Mouse (Mus musculus) embryonic facial prominence, embryonic 11.5 days (tissue): Measurements from ENCODE around the gene Smad1. TPM values are rescaled to one million over a fixed set of nuclear protein-coding genes. Genes with fewer than 3 reads are reported as not detected.

Experiments used
- ATAC-seq: fragments of 200-750 bp; cut with Nextera tagmentation; replicated peaks from 2 replicates; pipeline ENCODE4 v1.8.0; 2017; ENCODE audit warnings: low read depth; ENCODE audit not compliant: insufficient number of reproducible peaks, low FRiP score, low TSS enrichment
- DNase-seq: peaks from one replicate; pipeline ENCODE4 v3.0.0-alpha.2; 2015; ENCODE audit warnings: low spot score
- H3K27ac ChIP-seq: fragments of 300-500 bp; sonication (generic); replicated peaks from 2 replicates; pipeline ENCODE4 v1.5.1; 2014; ENCODE audit warnings: mild to moderate bottlenecking, low read depth, low read length, control low read depth
- H3K27me3 ChIP-seq: fragments of 300-500 bp; sonication (generic); 2 replicates; pipeline ENCODE4 v1.6.1; 2014; ENCODE audit warnings: mild to moderate bottlenecking, low read length, moderate library complexity, mixed read lengths; ENCODE audit not compliant: control insufficient read depth, insufficient read depth
- H3K36me3 ChIP-seq: fragments of 300-500 bp; sonication (generic); replicated peaks from 2 replicates; pipeline ENCODE4 v1.6.1; 2014; ENCODE audit warnings: low read depth, mild to moderate bottlenecking, low read length, moderate library complexity, mixed read lengths; ENCODE audit not compliant: control insufficient read depth, insufficient read depth
- H3K4me1 ChIP-seq: fragments of 300-500 bp; sonication (generic); 2 replicates; pipeline ENCODE4 v1.6.1; 2014; ENCODE audit warnings: low read length, mixed read lengths; ENCODE audit not compliant: control insufficient read depth, insufficient read depth
- H3K4me2 ChIP-seq: fragments of 300-500 bp; sonication (generic); 2 replicates; pipeline ENCODE4 v1.6.1; 2014; ENCODE audit warnings: low read depth, mild to moderate bottlenecking, control low read depth, low read length, moderate library complexity
- H3K4me3 ChIP-seq: fragments of 300-500 bp; sonication (generic); 2 replicates; pipeline ENCODE4 v1.5.1; 2014; ENCODE audit warnings: low read depth, low read length, control low read depth
- H3K9ac ChIP-seq: fragments of 300-500 bp; sonication (generic); replicated peaks from 2 replicates; pipeline ENCODE4 v1.6.1; 2014; ENCODE audit warnings: mild to moderate bottlenecking, control low read depth, low read length
- H3K9me3 ChIP-seq: fragments of 300-500 bp; sonication (generic); replicated peaks from 2 replicates; pipeline ENCODE4 v1.6.1; 2016; ENCODE audit warnings: mild to moderate bottlenecking, low read length, inconsistent platforms, mixed read lengths; ENCODE audit not compliant: control insufficient read depth
- WGBS: fragments of 180-500 bp; shearing (Covaris S2); extraction: QIAGEN DNeasy Blood & Tissue Kit; methylation state at CpG from one replicate; pipeline ENCODE4 v1.1.7; 2014; 5-methylcytosine and 5-hydroxymethylcytosine counted together
- polyA plus RNA-seq: library from polyadenylated mRNA; unstranded; fragments of >200 nt; fragmentation: Nextera tagmentation; extraction: Ambion mirVana; gene quantifications from 2 replicates; pipeline ENCODE4 v1.2.1, GENCODE M21; 2014

Smad1 gene
- polyA plus RNA-seq, 1 experiment from 2014 or later, result 63.5 TPM

DNA sequence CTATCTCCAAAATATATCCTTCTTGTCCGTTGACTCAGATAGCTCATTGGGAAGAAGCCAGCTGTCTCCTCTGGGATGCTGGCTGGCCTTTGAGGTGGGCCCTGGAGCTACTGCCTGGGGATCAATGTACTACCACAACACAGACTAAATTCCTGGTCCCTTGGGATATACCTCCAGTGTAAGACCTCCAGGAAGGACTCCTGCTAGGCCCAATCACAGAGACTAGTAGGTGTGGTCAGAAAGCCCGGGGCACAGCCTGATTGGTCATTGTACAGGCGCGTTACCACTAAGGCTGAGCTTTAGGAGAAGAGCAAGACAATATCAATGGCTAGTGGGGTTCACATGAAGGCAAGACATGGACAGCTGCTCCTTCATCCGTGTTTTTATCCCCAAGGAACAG lies 93.4 kb downstream of the Smad1 start:
- DNase-seq, result no peak
- Histone ChIP-seq H3K36me3 (no peaks in the 10 kb centered on the region), H3K27me3 (no peaks in the 10 kb centered on the region), H3K4me3 (no peak overlapping the region), H3K9me3 (no peaks in the 10 kb centered on the region), H3K27ac (no peak overlapping the region), H3K9ac (no peak overlapping the region), H3K4me1 (no peaks in the 10 kb centered on the region), H3K4me2 (no peak overlapping the region)
- no peak for ATAC-seq
- 63% methylated on average over 5 of the region's 5 CpGs for WGBS

DNA sequence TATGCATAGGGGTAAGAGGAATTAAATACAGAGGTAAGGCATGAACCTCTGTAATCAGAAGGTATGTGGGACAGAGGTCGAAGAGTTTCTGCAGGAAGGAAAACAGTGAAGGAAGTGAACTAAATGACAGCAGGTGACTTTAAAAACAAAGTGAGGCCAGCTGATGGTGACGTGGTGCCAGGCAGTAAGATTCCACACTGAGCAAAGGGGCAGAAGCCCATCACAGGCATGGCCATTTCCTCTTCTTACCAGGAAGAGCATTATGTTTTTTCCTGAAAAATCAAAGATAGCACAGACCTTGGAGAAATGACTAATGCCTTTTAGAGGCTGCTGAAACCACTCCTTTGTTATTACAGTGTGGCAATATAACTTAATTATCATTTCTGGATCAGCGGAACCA lies 97.8 kb downstream of the Smad1 start:
- no peak overlapping the region for H3K4me3 ChIP-seq
- no peak overlapping the region for H3K9ac ChIP-seq
- WGBS, result 58% methylated on average over 3 of the region's 3 CpGs
- no peaks in the 10 kb centered on the region for H3K9me3 ChIP-seq
- H3K27ac ChIP-seq, result no peak overlapping the region
- DNase-seq (no peak), ATAC-seq (no peak)
- H3K4me2 ChIP-seq, result no peak overlapping the region
- H3K36me3 ChIP-seq, result no peaks in the 10 kb centered on the region
- no peaks in the 10 kb centered on the region for H3K27me3 ChIP-seq
- H3K4me1 ChIP-seq, result no peaks in the 10 kb centered on the region

DNA sequence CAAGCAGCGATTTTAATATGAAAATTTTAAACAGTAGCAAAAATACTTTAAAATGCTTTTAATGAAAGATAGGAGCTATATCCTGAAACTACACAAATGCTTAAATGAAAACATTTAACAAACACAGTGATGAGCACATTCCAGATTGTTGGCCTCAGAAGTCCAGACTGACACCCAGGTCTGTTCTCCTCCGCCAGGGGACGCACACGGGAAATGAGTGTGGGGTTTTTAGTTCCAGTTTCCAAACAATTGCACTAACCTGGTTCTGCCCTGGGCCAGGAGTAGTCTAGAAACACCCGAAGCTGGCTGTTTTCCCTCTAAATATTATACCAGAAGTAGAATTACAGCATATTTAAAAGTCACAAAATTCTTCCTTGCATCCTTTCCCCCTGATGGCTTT lies 99.6 kb downstream of the Smad1 start:
- Histone ChIP-seq H3K9ac (no peak overlapping the region), H3K27me3 (no peaks in the 10 kb centered on the region), H3K4me2 (no peak overlapping the region), H3K36me3 (no peaks in the 10 kb centered on the region), H3K4me1 (no peaks in the 10 kb centered on the region), H3K9me3 (no peaks in the 10 kb centered on the region), H3K4me3 (no peak overlapping the region), H3K27ac (no peak overlapping the region)
- DNase-seq (no peak), ATAC-seq (no peak)
- WGBS, result 75% methylated on average over 5 of the region's 5 CpGs

DNA sequence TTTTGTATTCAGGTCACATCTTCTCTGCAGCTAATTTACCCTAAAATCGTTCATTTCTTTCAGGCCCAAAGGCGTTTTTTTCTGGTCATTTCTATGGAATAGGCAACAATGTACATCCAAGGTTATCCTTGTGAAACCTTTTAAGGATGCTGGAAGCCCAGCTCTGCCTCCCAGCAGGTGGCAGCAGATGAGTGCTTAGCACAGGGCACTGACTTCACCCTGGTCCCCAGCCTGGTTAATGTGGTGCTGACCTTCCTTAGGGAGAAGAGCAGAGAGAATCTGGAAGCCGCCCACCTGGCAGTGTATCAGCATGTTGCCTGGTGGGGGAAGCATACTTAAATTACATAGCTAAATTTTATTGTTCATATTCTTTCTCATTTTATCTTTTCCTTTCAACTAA lies 101.6 kb downstream of the Smad1 start:
- no peak for ATAC-seq
- H3K27ac ChIP-seq, result no peak overlapping the region
- no peak overlapping the region for H3K4me2 ChIP-seq
- WGBS, result 64% methylated on average over 3 of the region's 3 CpGs
- no peak overlapping the region for H3K4me3 ChIP-seq
- H3K36me3 ChIP-seq, result no peaks in the 10 kb centered on the region
- H3K9me3 ChIP-seq, result no peaks in the 10 kb centered on the region
- H3K4me1 ChIP-seq, result no peaks in the 10 kb centered on the region
- peak; percentile 79 for DNase-seq
- no peak overlapping the region for H3K9ac ChIP-seq
- no peaks in the 10 kb centered on the region for H3K27me3 ChIP-seq

DNA sequence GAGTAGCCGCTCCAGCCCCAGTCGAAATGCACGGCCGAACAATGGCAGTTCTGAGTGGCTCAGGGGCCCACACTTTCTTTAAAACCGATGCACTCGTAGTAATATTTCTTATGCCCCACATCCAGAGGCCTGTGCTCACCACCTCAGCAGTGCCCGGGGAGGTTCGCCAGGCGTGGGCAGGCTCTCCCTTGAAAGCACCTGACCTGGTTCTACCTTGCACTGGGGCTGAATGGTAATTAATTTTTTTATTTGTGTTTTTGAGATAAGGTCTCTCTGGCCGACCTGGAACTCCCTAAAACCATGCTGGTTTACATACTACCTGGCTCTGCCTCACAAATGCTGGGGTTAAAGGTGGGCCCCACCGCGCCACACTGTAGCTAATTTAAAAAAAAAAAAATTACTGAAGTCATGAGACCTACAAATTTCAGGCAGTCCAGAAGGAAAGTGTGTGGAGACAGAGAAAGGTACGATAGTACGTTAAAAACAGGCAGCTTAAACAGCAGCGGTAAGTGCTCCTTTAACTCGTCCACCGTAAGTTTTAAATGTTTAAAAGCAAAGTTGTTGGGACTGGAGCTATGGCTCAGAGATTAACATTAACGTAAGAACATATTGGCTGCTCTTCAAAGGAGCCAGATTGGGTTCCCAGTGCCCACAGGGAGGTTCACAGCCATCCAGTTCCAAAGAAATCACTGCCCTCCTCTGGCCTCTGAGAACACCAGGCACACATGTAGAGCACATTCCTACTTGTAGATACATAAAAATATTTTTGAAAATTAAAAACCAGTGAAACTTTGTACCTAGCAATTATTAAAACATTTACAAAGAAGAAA lies 103.8 kb downstream of the Smad1 start:
- no peaks in the 10 kb centered on the region for H3K4me1 ChIP-seq
- peak overlapping the region; percentile 77 for H3K4me2 ChIP-seq
- WGBS, result 16% methylated on average over 18 of the region's 18 CpGs
- H3K36me3 ChIP-seq, result no peaks in the 10 kb centered on the region
- no peaks in the 10 kb centered on the region for H3K9me3 ChIP-seq
- peak overlapping the region; percentile 88 for H3K9ac ChIP-seq
- ATAC-seq, result no peak
- H3K4me3 ChIP-seq, result peak overlapping the region; percentile 61
- peak overlapping the region; percentile 92 for H3K27ac ChIP-seq
- no peaks in the 10 kb centered on the region for H3K27me3 ChIP-seq
- DNase-seq, result peak; percentile 13

DNA sequence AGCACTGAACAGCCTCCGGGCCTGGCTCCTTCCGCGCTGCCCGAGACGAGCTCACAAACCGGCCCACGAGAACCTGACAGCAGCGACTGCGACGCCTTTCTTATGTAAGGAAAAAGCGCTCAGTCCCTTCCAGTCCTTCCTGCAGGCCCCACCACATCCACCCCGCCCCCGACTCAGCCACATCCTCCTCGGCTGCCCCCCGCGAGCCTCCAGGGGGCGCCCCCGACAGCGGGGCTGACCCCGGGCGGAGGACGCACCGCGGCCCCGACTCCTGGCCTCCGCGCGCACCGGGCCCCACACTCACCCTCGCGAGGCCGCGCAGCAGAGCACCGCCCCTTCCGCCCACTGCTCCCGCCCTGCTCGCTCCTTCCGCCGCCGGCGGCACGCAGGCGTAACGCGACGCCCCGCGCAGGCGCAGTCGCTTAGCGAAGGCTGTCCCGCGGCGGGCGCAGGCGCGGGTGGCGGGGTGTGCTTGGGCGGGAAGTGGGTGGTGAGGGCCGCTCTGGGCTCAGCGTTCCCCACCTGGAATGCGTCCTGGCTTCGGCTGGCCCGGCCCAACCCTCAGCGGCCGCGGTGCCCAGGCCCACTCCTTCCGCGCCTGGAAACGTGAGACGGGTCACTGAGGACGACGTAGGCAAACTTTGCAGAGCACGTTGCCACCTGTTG lies 104.6 kb downstream of the Smad1 start, which contains the start of gene Mmaa:
Gene Mmaa, minus strand, starts transcription at position 328 of the 666 bp plus-strand sequence.
- Histone ChIP-seq H3K27me3 (no peaks in the 10 kb centered on the region), H3K9ac (peak within 1 kb of the TSS; percentile 88), H3K36me3 (no peaks in the 10 kb centered on the region), H3K27ac (peak within 1 kb of the TSS; percentile 92), H3K4me1 (no peaks in the 10 kb centered on the region), H3K9me3 (no peaks in the 10 kb centered on the region), H3K4me3 (peak within 1 kb of the TSS; percentile 61), H3K4me2 (peak within 1 kb of the TSS; percentile 77)
- under 1% methylated on average over 67 of the region's 74 CpGs for WGBS
- DNase-seq (peak; percentile 98), ATAC-seq (peak; percentile 95)

DNA sequence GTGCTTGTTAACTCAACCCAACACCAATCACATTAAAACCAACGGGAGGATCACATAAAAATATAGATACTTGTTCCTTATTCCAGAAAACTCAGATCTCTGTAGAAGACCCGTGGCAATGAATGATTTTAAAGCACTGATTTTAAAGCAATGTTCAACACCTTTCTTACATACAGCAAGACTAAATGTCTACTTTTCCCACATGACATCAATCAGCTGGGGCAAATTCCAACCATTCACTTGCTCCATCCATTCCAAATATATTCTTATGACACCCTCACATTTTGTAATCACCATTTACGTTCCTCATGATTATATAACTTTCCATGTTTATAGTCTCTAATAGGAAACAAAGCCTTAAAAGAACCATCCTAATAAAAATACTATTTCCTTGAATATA lies 105.5 kb downstream of the Smad1 start:
- 76% methylated on average over 3 of the region's 3 CpGs for WGBS
- ATAC-seq, result no peak
- Histone ChIP-seq H3K9me3 (no peaks in the 10 kb centered on the region), H3K27me3 (no peaks in the 10 kb centered on the region), H3K4me3 (peak overlapping the region; percentile 61), H3K4me2 (peak overlapping the region; percentile 24), H3K4me1 (no peaks in the 10 kb centered on the region), H3K27ac (no peak overlapping the region), H3K9ac (no peak overlapping the region), H3K36me3 (no peaks in the 10 kb centered on the region)
- DNase-seq, result no peak

DNA sequence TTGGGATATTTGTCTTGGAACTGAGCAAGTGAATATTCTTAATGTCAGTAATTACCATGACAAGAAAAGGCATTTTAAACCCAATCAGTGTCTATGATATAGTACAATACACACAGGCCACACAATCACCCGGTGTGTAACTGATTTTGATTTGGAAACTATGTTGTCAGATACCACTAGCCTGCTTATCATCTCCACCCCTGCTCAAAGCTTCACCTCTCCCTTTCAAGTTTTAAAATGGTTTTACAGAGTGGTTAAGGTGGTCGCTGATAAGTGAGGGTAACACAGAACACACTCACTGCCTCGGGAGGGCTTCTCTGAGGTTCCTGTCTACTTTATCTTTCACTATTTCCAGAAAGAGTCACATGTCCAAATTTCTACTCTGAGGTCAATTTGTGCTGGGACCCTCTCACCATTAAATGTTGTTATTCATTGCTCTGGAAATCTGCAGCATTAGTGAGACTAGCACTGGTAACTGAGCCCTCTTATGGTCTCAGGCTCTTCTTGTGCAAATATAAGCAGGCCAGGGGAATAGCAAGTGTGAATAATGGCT lies 106.5 kb downstream of the Smad1 start:
- Histone ChIP-seq H3K27ac (no peak overlapping the region), H3K4me1 (no peaks in the 10 kb centered on the region), H3K4me2 (no peak overlapping the region), H3K9ac (no peak overlapping the region), H3K36me3 (no peaks in the 10 kb centered on the region), H3K4me3 (no peak overlapping the region), H3K9me3 (no peaks in the 10 kb centered on the region), H3K27me3 (no peaks in the 10 kb centered on the region)
- ATAC-seq (no peak), DNase-seq (no peak)
- WGBS, result 80% methylated on average over 3 of the region's 3 CpGs
